Mouse (Mus musculus) midbrain, embryonic 14.5 days (tissue): ENCODE data around the gene Alkbh4. TPM values are rescaled to one million over a fixed set of nuclear protein-coding genes. Genes with fewer than 3 reads are reported as not detected.

Experiments
- ATAC-seq: fragments of 200-750 bp; cut with Nextera tagmentation; 2 replicates; pipeline ENCODE4 v1.8.0; 2017; ENCODE audit warnings: moderate number of reproducible peaks, moderate library complexity; ENCODE audit not compliant: low FRiP score, low TSS enrichment
- DNase-seq: peaks from one replicate; pipeline ENCODE4 v3.0.0-alpha.2; 2015
- H3K27ac ChIP-seq: fragments of 300-500 bp; sonication (generic); replicated peaks from 2 replicates; pipeline ENCODE4 v1.5.1; 2014; ENCODE audit warnings: mild to moderate bottlenecking, low read depth, low read length, moderate library complexity
- H3K27me3 ChIP-seq: fragments of 300-500 bp; sonication (generic); 2 replicates; pipeline ENCODE4 v1.6.1; 2014; ENCODE audit warnings: low read length, control low read depth, mixed read lengths; ENCODE audit not compliant: control insufficient read depth, insufficient read depth
- H3K36me3 ChIP-seq: fragments of 300-500 bp; sonication (generic); 2 replicates; pipeline ENCODE4 v1.6.1; 2014; ENCODE audit warnings: low read length, control low read depth; ENCODE audit not compliant: control insufficient read depth, insufficient read depth
- H3K4me1 ChIP-seq: fragments of 300-500 bp; sonication (generic); 2 replicates; pipeline ENCODE4 v1.6.1; 2014; ENCODE audit warnings: mild to moderate bottlenecking, antibody characterized with exemption, low read length, control low read depth; ENCODE audit not compliant: control insufficient read depth, insufficient read depth
- H3K4me2 ChIP-seq: fragments of 300-500 bp; sonication (generic); 2 replicates; pipeline ENCODE4 v1.6.1; 2014; ENCODE audit warnings: mild to moderate bottlenecking, low read length, moderate library complexity
- H3K4me3 ChIP-seq: fragments of 300-500 bp; sonication (generic); replicated peaks from 2 replicates; pipeline ENCODE4 v1.5.1; 2014; ENCODE audit warnings: low read depth, low read length
- H3K9ac ChIP-seq: fragments of 300-500 bp; sonication (generic); replicated peaks from 2 replicates; pipeline ENCODE4 v1.6.1; 2014; ENCODE audit warnings: mild to moderate bottlenecking, low read length, moderate library complexity
- H3K9me3 ChIP-seq: fragments of 300-500 bp; sonication (generic); 2 replicates; pipeline ENCODE4 v1.6.1; 2016; ENCODE audit warnings: low read length, control low read depth, mixed read lengths; ENCODE audit not compliant: control insufficient read depth
- WGBS: fragments of 180-500 bp; shearing (Covaris S2); extraction: QIAGEN DNeasy Blood & Tissue Kit; methylation state at CpG from one replicate; pipeline ENCODE4 v1.1.7; 2014; 5-methylcytosine and 5-hydroxymethylcytosine counted together
- microRNA-seq: library from miRNA; unstranded; fragments of <30 nt; microRNA quantifications from one replicate; pipeline ENCODE4, GENCODE M21; 2016
- polyA plus RNA-seq: library from polyadenylated mRNA; unstranded; fragments of >200 nt; fragmentation: Nextera tagmentation; extraction: Ambion mirVana; gene quantifications from 2 replicates; pipeline ENCODE4 v1.2.1, GENCODE M21; 2014

Gene Alkbh4
- polyA plus RNA-seq, 1 experiment from 2014 or later, result 16.8 TPM

DNA sequence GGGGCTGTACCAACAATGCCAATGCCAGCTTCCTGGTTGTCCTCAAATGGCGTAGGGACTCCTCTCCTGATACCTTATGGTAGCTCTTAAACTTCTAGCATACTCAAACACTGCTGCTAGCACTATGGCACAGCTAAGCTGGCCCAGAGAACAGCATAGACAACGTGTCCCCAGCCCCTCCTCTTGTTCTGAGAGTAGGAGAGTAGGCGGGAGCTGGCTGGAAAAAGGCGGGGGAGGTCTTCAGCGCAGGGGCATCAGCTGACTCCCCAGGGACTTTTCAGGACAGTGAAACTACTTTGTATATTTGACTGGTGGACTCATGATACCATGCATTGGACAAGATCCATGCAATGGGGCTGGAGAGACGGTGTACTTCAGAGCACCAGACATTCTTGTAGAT is 46.1 kb downstream of the Alkbh4 start:
- H3K4me2 ChIP-seq, result no peak overlapping the region
- H3K4me1 ChIP-seq, result no peaks in the 10 kb centered on the region
- ATAC-seq (no peak), DNase-seq (no peak)
- WGBS, result 92% methylated on average over 6 of the region's 6 CpGs
- no peaks in the 10 kb centered on the region for H3K27me3 ChIP-seq
- peaks cover 77% of the 10 kb centered on the region for H3K36me3 ChIP-seq
- no peak overlapping the region for H3K4me3 ChIP-seq
- no peaks in the 10 kb centered on the region for H3K9me3 ChIP-seq
- H3K9ac ChIP-seq, result no peak overlapping the region
- H3K27ac ChIP-seq, result no peak overlapping the region

DNA sequence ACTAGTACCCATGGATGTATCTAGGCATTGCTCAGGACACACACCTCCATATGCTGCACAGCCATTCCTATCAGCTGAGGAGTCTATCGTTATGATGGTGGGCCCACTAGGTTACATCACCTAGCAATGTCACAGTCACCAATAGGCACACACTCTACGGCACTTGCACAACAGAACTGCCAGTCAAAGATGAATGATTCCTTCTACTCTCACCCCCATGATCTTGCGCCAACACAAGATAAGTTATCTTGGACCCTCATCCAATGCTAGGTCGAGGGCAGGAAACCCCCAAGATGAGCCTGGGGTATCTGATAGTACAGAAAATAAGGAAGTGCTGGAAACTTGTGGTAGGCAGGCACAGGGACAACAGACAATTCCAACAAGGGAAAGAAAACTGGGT is 46.9 kb downstream of the Alkbh4 start:
- H3K36me3 ChIP-seq, result peaks cover 77% of the 10 kb centered on the region
- no peak overlapping the region for H3K4me3 ChIP-seq
- no peak overlapping the region for H3K9ac ChIP-seq
- H3K4me2 ChIP-seq, result no peak overlapping the region
- DNase-seq, result no peak
- WGBS, result 96% methylated on average over 4 of the region's 4 CpGs
- H3K27ac ChIP-seq, result no peak overlapping the region
- ATAC-seq, result no peak
- H3K9me3 ChIP-seq, result no peaks in the 10 kb centered on the region
- H3K4me1 ChIP-seq, result no peaks in the 10 kb centered on the region
- H3K27me3 ChIP-seq, result no peaks in the 10 kb centered on the region

GRCm38 (mm10) chr5:136183766-136184165 is 47.8 kb downstream of the Alkbh4 start:
- Histone ChIP-seq H3K4me1 (no peaks in the 10 kb centered on the region), H3K27ac (no peak overlapping the region), H3K27me3 (no peaks in the 10 kb centered on the region), H3K9me3 (no peaks in the 10 kb centered on the region), H3K36me3 (peaks cover 78% of the 10 kb centered on the region), H3K4me3 (no peak overlapping the region), H3K4me2 (no peak overlapping the region), H3K9ac (no peak overlapping the region)
- DNase-seq, result no peak
- WGBS, result 93% methylated on average over 7 of the region's 7 CpGs
- ATAC-seq, result no peak

DNA sequence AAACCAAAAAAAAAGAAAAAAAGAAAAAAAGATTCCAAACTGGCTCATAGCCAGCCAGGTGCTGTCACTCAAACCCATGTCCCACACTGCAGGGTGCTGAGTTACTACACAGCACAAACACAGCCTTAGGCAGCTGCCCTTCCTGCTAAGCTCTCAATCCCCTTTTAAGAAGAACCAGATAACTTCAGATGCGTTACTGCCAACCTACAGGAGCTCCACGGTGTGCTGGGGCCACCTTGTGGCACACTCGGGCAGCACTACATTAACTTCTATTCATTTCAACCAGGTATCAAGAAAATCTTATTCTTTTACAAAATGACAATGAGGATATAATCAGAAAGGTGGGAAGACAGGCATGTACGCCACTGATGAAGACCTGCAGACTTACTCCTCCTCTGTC is 50.8 kb downstream of the Alkbh4 start:
- no peak overlapping the region for H3K9ac ChIP-seq
- H3K4me1 ChIP-seq, result no peaks in the 10 kb centered on the region
- H3K27me3 ChIP-seq, result no peaks in the 10 kb centered on the region
- no peaks in the 10 kb centered on the region for H3K9me3 ChIP-seq
- DNase-seq (peak; percentile 78), ATAC-seq (no peak)
- no peak overlapping the region for H3K4me2 ChIP-seq
- H3K4me3 ChIP-seq, result no peak overlapping the region
- H3K27ac ChIP-seq, result no peak overlapping the region
- peaks cover 71% of the 10 kb centered on the region for H3K36me3 ChIP-seq
- WGBS, result 43% methylated on average over 4 of the region's 4 CpGs

Small RNA genes lying within 50 kb of the gene (microRNA-seq; reads per million reads assigned to microRNA genes)
- 0.88 reads per million for gene Mir7035

Other genes with a start within 250 kb of the Alkbh4 start
- gene Hspb1, start 248.2 kb upstream of the Alkbh4 start, polyA plus RNA-seq, result 5.5 and 6.4 TPM in 2 replicates
- gene Ywhag, start 201.5 kb upstream of the Alkbh4 start, polyA plus RNA-seq, result 420 and 582 TPM in 2 replicates
- gene Ssc4d, start 161.6 kb upstream of the Alkbh4 start, polyA plus RNA-seq, result 1.4 and 1.9 TPM in 2 replicates
- 0.16 TPM in 1 of 2 replicates, not detected in the other for gene Zp3, start 156.0 kb upstream of the Alkbh4 start, polyA plus RNA-seq
- 23.0 and 24.0 TPM in 2 replicates for gene Dtx2, start 141.3 kb upstream of the Alkbh4 start, polyA plus RNA-seq
- not detected in 2 replicates for gene Upk3b, start 97.7 kb upstream of the Alkbh4 start, polyA plus RNA-seq
- not detected in 2 replicates for gene Upk3bl, start 81.7 kb upstream of the Alkbh4 start, polyA plus RNA-seq
- 16.9 and 17.1 TPM in 2 replicates for gene Rasa4, start 52.2 kb upstream of the Alkbh4 start, polyA plus RNA-seq
- gene Polr2j, start 19.5 kb upstream of the Alkbh4 start, polyA plus RNA-seq, result 233 and 265 TPM in 2 replicates
- gene Lrwd1, start 72 bp upstream of the Alkbh4 start, polyA plus RNA-seq, result 22.7 and 24.5 TPM in 2 replicates
- gene Orai2, start 34.6 kb downstream of the Alkbh4 start, polyA plus RNA-seq, result 38.2 and 46.8 TPM in 2 replicates
- gene Prkrip1, start 62.8 kb downstream of the Alkbh4 start, polyA plus RNA-seq, result 60.8 and 67.1 TPM in 2 replicates
- gene Sh2b2, start 110.4 kb downstream of the Alkbh4 start, polyA plus RNA-seq, result 23.9 and 30.8 TPM in 2 replicates